Mouse (Mus musculus) kidney, embryonic 14.5 days (tissue): ENCODE data around the gene Prkrip1. TPM values are rescaled to one million over a fixed set of nuclear protein-coding genes. Genes with fewer than 3 reads are reported as not detected.

ENCODE experiments used
- ATAC-seq: fragments of 200-750 bp; cut with Nextera tagmentation; 2 replicates; pipeline ENCODE4 v1.8.0; 2017; ENCODE audit warnings: moderate number of reproducible peaks, mild to moderate bottlenecking, moderate TSS enrichment, moderate library complexity; ENCODE audit not compliant: low FRiP score, low TSS enrichment
- H3K27ac ChIP-seq: fragments of 300-500 bp; sonication (generic); 2 replicates; pipeline ENCODE4 v1.5.1; 2014; ENCODE audit warnings: low read depth, mild to moderate bottlenecking, low read length, moderate library complexity, mixed read lengths
- H3K27me3 ChIP-seq: fragments of 300-500 bp; sonication (generic); 2 replicates; pipeline ENCODE4 v1.6.1; 2014; ENCODE audit warnings: mild to moderate bottlenecking, low read length; ENCODE audit not compliant: control insufficient read depth, insufficient read depth
- H3K36me3 ChIP-seq: fragments of 300-500 bp; sonication (generic); 2 replicates; pipeline ENCODE4 v1.6.1; 2014; ENCODE audit warnings: low read length, mixed read lengths; ENCODE audit not compliant: control insufficient read depth, insufficient read depth
- H3K4me1 ChIP-seq: fragments of 300-500 bp; sonication (generic); 2 replicates; pipeline ENCODE4 v1.6.1; 2014; ENCODE audit warnings: low read length, mixed read lengths; ENCODE audit not compliant: control insufficient read depth, insufficient read depth
- H3K4me2 ChIP-seq: fragments of 300-500 bp; sonication (generic); replicated peaks from 2 replicates; pipeline ENCODE4 v1.6.1; 2014; ENCODE audit warnings: low read depth, mild to moderate bottlenecking, low read length
- H3K4me3 ChIP-seq: fragments of 300-500 bp; sonication (generic); 2 replicates; pipeline ENCODE4 v1.5.1; 2014; ENCODE audit warnings: mild to moderate bottlenecking, low read length
- H3K9ac ChIP-seq: fragments of 300-500 bp; sonication (generic); 2 replicates; pipeline ENCODE4 v1.6.1; 2014; ENCODE audit warnings: low read depth, mild to moderate bottlenecking, low read length, moderate library complexity
- H3K9me3 ChIP-seq: fragments of 300-500 bp; sonication (generic); 2 replicates; pipeline ENCODE4 v1.6.1; 2016; ENCODE audit warnings: low read length; ENCODE audit not compliant: control insufficient read depth
- WGBS: fragments of 180-500 bp; shearing (Covaris S2); extraction: QIAGEN DNeasy Blood & Tissue Kit; methylation state at CpG from one replicate; pipeline ENCODE4 v1.1.7; 2014; 5-methylcytosine and 5-hydroxymethylcytosine counted together
- polyA plus RNA-seq: library from polyadenylated mRNA; unstranded; fragments of >200 nt; fragmentation: Nextera tagmentation; extraction: Ambion mirVana; gene quantifications from 2 replicates; pipeline ENCODE4 v1.2.1, GENCODE M21; 2014

Gene Prkrip1
- polyA plus RNA-seq, 1 experiment from 2014 or later, result 57.5 TPM

GRCm38 (mm10) chr5:136240381-136240780, 41.6 kb upstream of the Prkrip1 start:
- no peaks in the 10 kb centered on the region for H3K9me3 ChIP-seq
- 53% methylated on average over 1 of the region's 1 CpGs for WGBS
- H3K36me3 ChIP-seq, result no peaks in the 10 kb centered on the region
- H3K27me3 ChIP-seq, result no peaks in the 10 kb centered on the region
- no peak overlapping the region for H3K27ac ChIP-seq
- H3K4me1 ChIP-seq, result peaks cover 5% of the 10 kb centered on the region; the same call in 1 of the 2 replicates
- no peak for ATAC-seq
- no peak overlapping the region for H3K4me2 ChIP-seq
- H3K9ac ChIP-seq, result no peak overlapping the region
- no peak overlapping the region for H3K4me3 ChIP-seq

- Histone ChIP-seq H3K27me3 (no peaks in the 10 kb centered on the region), H3K36me3 (no peaks in the 10 kb centered on the region), H3K4me2 (peak overlapping the region; percentile 57), H3K4me1 (no peaks in the 10 kb centered on the region; the same call in 1 of the 2 replicates), H3K9me3 (no peaks in the 10 kb centered on the region), H3K9ac (no peak overlapping the region), H3K4me3 (peak overlapping the region; percentile 31), H3K27ac (no peak overlapping the region)
- no peak for ATAC-seq
- WGBS, result 1% methylated on average over 19 of the region's 19 CpGs
Measured at GRCm38 (mm10) chr5:136237607-136238006, 38.8 kb upstream of the Prkrip1 start.

- 67% methylated on average over 5 of the region's 5 CpGs for WGBS
- Histone ChIP-seq H3K27ac (no peak overlapping the region), H3K27me3 (peaks cover 2% of the 10 kb centered on the region), H3K9ac (no peak overlapping the region; the same call in 1 of the 2 replicates), H3K4me1 (no peaks in the 10 kb centered on the region; the same call in 1 of the 2 replicates), H3K9me3 (no peaks in the 10 kb centered on the region), H3K4me2 (no peak overlapping the region), H3K4me3 (no peak overlapping the region), H3K36me3 (peaks cover 2% of the 10 kb centered on the region; the same call in 1 of the 2 replicates)
- no peak for ATAC-seq
Measured at GRCm38 (mm10) chr5:136236611-136237010, 37.8 kb upstream of the Prkrip1 start.

- Histone ChIP-seq H3K4me1 (no peaks in the 10 kb centered on the region), H3K27me3 (peaks cover 5% of the 10 kb centered on the region), H3K27ac (no peak overlapping the region), H3K9ac (no peak overlapping the region), H3K4me3 (no peak overlapping the region), H3K9me3 (no peaks in the 10 kb centered on the region), H3K4me2 (no peak overlapping the region), H3K36me3 (peaks cover 8% of the 10 kb centered on the region; the same call in 1 of the 2 replicates)
- WGBS, result 73% methylated on average over 4 of the region's 4 CpGs
- no peak for ATAC-seq
Measured at GRCm38 (mm10) chr5:136230348-136231035, 31.7 kb upstream of the Prkrip1 start.

- no peaks in the 10 kb centered on the region for H3K4me1 ChIP-seq
- 79% methylated on average over 7 of the region's 7 CpGs for WGBS
- no peak overlapping the region for H3K4me3 ChIP-seq
- H3K9me3 ChIP-seq, result no peaks in the 10 kb centered on the region
- no peak overlapping the region for H3K9ac ChIP-seq
- no peaks in the 10 kb centered on the region; the same call in 1 of the 2 replicates for H3K27me3 ChIP-seq
- H3K36me3 ChIP-seq, result peaks cover 10% of the 10 kb centered on the region; the same call in 1 of the 2 replicates
- no peak overlapping the region for H3K4me2 ChIP-seq
- no peak overlapping the region for H3K27ac ChIP-seq
- no peak for ATAC-seq
Measured at GRCm38 (mm10) chr5:136226246-136226876, 27.6 kb upstream of the Prkrip1 start.

GRCm38 (mm10) chr5:136218585-136218984, 19.8 kb upstream of the Prkrip1 start:
- no peak overlapping the region for H3K4me3 ChIP-seq
- 86% methylated on average over 12 of the region's 12 CpGs for WGBS
- no peaks in the 10 kb centered on the region for H3K4me1 ChIP-seq
- no peak overlapping the region for H3K27ac ChIP-seq
- H3K9ac ChIP-seq, result no peak overlapping the region
- H3K36me3 ChIP-seq, result no peaks in the 10 kb centered on the region
- ATAC-seq, result no peak
- no peaks in the 10 kb centered on the region for H3K9me3 ChIP-seq
- no peaks in the 10 kb centered on the region for H3K27me3 ChIP-seq
- H3K4me2 ChIP-seq, result no peak overlapping the region

- Histone ChIP-seq H3K27ac (no peak overlapping the region), H3K4me2 (no peak overlapping the region), H3K36me3 (no peaks in the 10 kb centered on the region), H3K9me3 (no peaks in the 10 kb centered on the region), H3K27me3 (no peaks in the 10 kb centered on the region), H3K4me1 (no peaks in the 10 kb centered on the region), H3K9ac (no peak overlapping the region), H3K4me3 (no peak overlapping the region)
- 78% methylated on average over 4 of the region's 4 CpGs for WGBS
- ATAC-seq, result no peak
Measured at GRCm38 (mm10) chr5:136217932-136218381, 19.2 kb upstream of the Prkrip1 start.

- no peak for ATAC-seq
- no peak overlapping the region for H3K4me2 ChIP-seq
- no peaks in the 10 kb centered on the region for H3K9me3 ChIP-seq
- no peaks in the 10 kb centered on the region for H3K27me3 ChIP-seq
- H3K4me1 ChIP-seq, result no peaks in the 10 kb centered on the region
- H3K4me3 ChIP-seq, result no peak overlapping the region
- no peak overlapping the region for H3K27ac ChIP-seq
- H3K9ac ChIP-seq, result no peak overlapping the region
- no peaks in the 10 kb centered on the region for H3K36me3 ChIP-seq
- 81% methylated on average over 18 of the region's 18 CpGs for WGBS
Measured at GRCm38 (mm10) chr5:136217004-136217665, 18.4 kb upstream of the Prkrip1 start.

- 85% methylated on average over 5 of the region's 5 CpGs for WGBS
- Histone ChIP-seq H3K9me3 (no peaks in the 10 kb centered on the region), H3K4me2 (no peak overlapping the region), H3K4me1 (no peaks in the 10 kb centered on the region), H3K36me3 (no peaks in the 10 kb centered on the region), H3K4me3 (no peak overlapping the region), H3K27me3 (no peaks in the 10 kb centered on the region), H3K27ac (no peak overlapping the region), H3K9ac (no peak overlapping the region)
- ATAC-seq, result no peak
Measured at GRCm38 (mm10) chr5:136215958-136216357, 17.2 kb upstream of the Prkrip1 start.
